Mouse (Mus musculus): ENCODE data around the gene Ajm1.

The Ajm1 gene

DNA sequence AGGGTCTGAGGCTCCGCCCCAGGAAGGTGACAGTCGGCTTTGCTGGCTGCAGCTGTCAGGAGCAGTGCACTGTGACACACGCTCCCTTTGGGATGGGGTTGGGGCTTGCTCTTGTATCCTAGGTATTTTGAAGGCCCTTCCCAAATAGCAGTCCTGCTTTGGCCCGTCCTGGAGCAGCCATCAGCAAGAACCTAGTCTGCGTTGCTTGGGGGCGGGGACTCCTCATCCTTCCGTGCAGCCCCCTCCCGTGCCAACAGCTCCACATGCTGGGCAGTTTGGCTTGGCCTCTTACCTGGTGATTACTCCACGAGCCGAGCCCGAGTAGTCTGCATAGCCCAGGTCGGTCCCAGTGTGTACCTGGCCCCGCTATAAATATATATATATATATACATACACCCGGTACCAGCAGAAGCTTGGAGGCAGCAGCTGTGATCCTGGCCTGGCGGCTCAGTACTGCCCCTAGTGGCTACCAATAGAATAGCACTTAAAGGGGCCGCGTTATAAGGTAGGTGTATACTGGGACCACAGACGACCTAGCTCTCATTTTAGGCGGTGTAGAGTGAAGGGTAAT lies at the start of gene Ajm1:
Ajm1 (minus strand) TSS at position 464 of the 571 bp plus-strand sequence.
- no peak for DNase-seq

DNA sequence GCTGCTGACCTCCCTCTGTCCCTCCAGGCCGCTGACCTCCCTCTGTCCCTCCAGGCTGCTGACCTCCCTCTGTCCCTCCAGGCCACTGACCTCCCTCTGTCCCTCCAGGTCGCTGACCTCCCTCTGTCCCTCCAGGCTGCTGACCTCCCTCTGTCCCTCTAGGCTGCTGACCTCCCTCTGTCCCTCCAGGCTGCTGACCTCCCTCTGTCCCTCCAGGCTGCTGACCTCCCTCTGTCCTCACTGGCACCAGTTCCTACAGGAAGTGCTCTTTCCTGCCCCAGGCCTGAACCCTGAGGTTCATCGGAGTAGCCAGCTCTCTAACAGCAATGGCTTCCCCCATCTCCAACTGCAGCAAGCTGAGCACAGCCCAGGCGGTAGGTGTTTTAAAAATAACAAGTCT lies 47.2 kb upstream of the Ajm1 start:
- DNase-seq = peak; percentile 31 to 37

DNA sequence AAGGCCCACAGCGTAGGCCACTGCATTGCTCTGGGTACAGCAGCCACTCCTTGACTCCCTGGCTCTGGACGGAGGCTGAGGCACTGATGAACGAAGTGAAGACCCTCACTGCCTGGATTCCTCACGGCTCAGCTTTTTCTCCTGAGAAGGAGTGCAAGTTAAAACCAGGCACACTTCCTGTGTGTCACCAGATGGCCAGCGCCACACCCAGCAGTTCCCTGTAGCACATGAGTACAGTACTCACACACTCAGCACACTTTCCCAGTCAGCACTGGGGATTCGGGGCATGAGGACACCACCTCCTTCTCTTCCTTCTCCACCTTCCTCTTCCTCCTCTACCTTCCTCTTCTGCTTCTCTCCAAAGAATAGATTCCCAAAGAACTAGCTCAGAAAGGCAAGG lies 46.3 kb upstream of the Ajm1 start, which contains the start of gene Fcna:
Fcna (minus strand) TSS at position 220 of the 400 bp plus-strand sequence.
- DNase-seq = no peak

DNA sequence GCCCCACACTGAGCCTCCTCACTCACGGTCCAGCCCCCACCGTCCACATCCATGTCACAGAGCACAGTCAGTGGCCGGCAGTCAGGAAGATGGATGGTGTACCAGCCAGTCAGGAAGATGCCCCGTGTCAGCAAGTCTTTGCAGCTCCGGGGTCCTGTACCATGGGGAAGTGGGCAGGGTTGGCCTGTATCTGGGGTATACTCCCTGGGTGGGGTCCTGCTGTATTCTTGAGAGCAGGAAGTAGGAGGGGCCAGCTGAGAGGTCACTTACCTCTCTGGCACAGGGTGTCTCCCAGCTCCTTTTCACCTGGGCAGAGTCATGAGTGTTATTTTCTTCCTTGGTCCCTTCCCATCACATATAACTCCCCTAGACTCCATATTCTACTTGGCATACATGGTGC lies 44.4 kb upstream of the Ajm1 start:
- no peak for DNase-seq

- peak; percentile 91 to 95 for DNase-seq
These were observed 40.0 kb upstream of the Ajm1 start, which contains the start of gene Tmem141 for GRCm38 (mm10) chr2:25621229-25622200. TSS of gene Tmem141 (minus strand) at chr2:25622005.

GRCm38 (mm10) chr2:25620852-25621228 lies 39.3 kb upstream of the Ajm1 start:
- DNase-seq = no peak

- no peak for DNase-seq
These were observed 38.8 kb upstream of the Ajm1 start for GRCm38 (mm10) chr2:25620386-25620785.

- no peak for DNase-seq
These were observed 36.0 kb upstream of the Ajm1 start, which contains the start of gene Ccdc183 for GRCm38 (mm10) chr2:25617578-25617977. TSS of gene Ccdc183 (minus strand) at chr2:25617678.

- DNase-seq = no peak
These were observed 34.8 kb upstream of the Ajm1 start for GRCm38 (mm10) chr2:25616398-25616797.

GRCm38 (mm10) chr2:25608671-25609070 lies 27.1 kb upstream of the Ajm1 start:
- no peak for DNase-seq

DNA sequence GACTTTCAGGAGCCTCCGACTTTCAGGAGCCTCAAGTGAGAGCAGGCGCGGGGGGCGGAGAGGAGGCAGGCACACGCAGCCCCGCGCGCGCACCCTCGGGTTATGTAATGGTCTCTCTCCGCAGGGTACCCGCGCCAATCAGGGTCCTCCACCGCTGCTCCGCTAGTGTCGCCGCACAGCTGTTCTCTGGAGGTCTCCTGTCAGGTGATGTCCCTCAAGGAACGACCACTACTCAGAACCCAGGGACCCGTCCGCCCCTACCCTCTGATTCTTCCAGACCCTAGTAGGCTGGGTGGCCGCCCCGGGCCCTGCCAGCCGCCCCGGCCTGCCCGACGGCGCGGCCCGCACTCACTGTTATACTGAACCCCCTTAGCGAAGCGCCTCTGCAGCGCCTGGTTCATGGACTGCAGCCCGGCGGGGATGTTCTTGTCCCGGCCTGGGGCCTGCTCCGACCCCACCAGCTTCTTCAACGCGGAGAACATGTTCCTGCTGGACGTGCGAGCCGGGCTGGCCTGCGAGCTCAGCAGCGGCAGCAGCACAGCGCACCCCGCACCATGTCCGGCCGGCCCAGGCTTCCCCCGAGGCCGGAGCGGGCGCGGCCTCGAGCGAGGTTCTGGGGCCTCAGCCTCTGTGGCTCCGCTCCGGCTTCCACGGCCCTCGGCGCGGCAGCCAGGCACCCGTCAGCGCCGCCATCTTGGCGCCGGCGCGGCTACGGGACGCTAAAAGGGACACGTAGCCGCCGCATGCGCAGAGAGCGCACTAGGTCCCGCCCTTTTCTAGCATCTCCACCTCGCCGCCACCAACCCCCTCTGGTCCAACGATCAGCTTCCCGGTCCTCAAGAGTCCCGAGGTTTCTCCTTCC lies 26.4 kb upstream of the Ajm1 start, which contains the start of gene Rabl6:
Rabl6 (minus strand) TSS at position 761 of the 862 bp plus-strand sequence.
- DNase-seq = peak; percentile 86 to 90

- DNase-seq = no peak
These were observed 21.0 kb upstream of the Ajm1 start for GRCm38 (mm10) chr2:25602526-25602925.

GRCm38 (mm10) chr2:25600037-25600436 lies 18.5 kb upstream of the Ajm1 start:
- DNase-seq = no peak

- no peak for DNase-seq
These were observed 17.2 kb upstream of the Ajm1 start for GRCm38 (mm10) chr2:25598749-25599148.

DNA sequence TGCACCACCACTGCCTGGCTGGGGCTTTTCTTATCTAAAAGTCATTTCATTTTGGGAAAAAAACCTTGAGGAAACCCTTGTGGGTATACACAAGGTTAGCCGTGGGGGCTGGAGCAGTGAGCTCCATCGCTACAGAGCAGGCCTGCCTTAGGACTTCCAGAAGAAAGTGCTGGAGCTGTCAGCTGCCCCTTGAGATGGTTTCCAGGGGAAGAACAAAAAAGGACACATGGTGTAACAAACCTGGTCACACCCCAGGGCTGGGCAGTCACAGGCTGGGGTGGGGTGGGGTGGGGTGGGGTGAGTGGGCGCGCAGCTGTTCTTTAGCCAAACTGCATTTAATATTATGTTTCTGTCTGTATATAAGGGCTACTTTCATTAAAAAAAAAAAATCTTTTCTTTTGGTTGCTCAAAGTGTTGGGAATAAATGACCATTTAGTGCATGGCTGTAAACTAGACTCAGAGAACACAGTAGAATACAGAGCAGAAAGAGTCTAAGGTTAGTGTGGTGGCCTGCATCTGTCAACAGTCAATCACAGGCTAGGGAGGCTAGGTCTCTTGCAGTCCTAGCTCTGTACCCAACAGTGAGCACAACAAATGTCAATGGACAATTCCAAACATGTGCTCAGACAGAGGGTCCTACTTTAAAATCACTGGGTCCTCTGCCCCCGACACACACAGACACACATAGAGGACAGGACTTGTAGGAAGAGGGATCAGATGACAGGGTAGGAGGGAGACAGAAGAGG lies 15.4 kb upstream of the Ajm1 start:
- no peak for DNase-seq

- DNase-seq = peak in 1 of 2 experiments; percentile 60
These were observed 10.3 kb upstream of the Ajm1 start for GRCm38 (mm10) chr2:25591863-25592262.

DNA sequence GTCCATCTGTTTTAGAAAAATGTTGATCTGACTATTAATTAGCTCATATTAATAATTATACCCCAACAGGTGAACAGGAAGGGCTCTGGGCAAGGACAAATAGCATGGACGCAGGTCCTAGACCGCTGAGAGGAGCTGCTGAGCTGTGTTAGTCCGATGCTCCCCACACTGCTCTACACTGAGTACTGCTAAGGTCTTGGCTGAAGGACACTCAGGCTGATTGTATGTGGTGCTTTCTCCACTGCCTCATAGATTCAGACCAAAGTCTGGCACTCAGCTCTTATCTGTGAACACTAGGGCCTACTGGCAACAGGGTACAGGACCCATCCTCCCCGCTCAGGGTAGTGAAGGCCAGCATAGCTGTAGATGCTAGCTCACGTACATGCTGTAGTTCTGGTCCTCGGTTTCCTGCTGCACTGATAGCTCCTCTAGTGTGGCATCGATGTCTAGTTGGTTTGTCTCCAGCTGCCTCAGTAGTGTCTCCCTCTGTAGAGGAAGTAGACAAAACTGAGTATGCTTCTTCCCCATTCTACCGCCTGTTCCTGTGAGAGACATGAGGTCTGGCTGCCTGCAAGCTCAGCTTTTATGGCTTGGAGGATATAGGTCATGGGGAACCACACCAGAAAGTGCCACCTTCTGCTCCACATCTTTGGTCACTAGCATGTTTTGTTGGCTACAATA lies 6.8 kb upstream of the Ajm1 start:
- no peak for DNase-seq

DNA sequence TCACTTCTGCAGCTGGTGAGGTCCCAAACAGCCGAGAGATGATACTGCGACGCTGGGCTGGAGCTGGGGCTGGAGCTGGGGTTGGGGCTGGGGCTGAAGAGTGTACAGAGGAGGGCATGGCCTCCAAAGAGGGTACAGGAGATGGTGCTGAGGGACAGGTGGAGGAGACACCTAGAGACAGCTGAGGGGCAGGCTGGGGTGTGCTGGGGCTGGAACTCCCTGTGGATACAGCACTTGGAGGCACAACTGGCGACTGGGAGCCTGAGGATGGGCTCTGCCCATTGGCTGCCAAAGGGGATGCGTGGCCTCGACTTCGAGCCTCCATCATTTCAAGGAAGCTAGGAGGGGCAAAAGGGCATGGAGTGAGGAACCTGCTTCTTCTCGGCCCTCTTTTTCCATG lies 5.7 kb upstream of the Ajm1 start:
- no peak for DNase-seq

DNA sequence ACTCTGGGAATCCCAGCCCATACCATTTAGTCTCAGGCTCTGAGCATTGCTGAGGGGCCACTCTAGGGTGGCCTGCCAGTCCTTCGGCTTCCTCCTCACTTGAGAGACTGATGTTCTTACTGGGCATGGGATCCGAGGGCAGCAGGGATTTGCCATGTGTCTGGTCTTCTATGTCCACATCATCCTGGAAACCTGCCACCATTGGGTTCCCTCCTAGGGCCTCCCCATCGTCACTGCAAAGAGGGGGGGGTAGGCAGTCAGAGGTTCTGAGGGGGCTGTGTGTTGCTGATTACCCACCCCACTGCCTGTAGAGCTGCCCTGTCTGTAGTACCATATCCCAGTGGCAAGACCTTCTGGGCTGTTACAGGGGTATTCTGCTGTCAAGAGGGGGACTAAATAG lies 4.0 kb upstream of the Ajm1 start:
- no peak for DNase-seq

GRCm38 (mm10) chr2:25584856-25585255 lies 3.3 kb upstream of the Ajm1 start:
- DNase-seq = no peak

DNA sequence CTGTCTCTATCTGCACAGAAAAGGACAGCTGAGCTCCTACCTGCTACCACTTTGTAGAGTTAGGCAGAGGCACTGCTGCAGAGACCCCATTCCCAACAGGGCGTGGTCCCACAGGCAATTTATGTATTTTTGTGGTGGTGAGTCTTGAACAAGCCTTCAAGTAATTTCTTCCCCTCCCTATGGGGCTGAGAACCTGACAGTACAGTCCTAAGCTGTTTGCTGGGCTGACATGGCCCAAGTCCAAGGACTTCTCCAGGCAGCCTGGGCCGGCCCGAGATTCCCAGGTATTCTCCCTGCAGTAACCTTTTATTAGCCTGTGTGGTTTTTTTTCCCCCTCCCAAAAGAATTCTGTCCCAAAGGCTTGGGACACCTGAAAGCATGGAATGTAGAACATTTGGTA lies 2.6 kb upstream of the Ajm1 start:
- no peak for DNase-seq

DNA sequence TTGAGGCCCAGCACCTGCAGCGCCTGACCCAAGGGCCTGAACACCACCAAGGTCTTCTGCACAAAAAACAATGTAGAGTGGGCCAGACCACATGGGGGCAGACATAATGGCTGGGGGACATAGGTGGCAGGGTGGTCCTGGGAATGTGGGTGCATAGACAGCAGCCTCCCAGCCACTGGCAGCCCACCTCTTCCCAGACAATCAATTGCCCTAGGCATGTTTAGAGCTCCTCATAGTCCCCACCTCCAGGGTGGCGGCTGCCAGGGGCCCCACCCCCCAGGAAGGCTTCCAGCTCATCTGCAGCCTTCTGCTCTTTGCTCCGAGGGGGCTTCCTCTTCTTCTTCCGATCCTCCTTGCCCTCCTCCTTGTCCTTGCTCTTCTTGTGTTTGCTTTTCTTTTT lies 2.0 kb upstream of the Ajm1 start:
- no peak for DNase-seq

All from kidney, adult 8-10 months (tissue).